Mouse (Mus musculus) bone marrow macrophage, adult 2 months (primary cell): ENCODE measurements around the gene Il1f10.

Source experiments
- CTCF ChIP-seq: IDR thresholded peaks from 2 replicates; pipeline ENCODE4 v1.5.1; 2012; ENCODE audit warnings: low read depth, mild to moderate bottlenecking, low read length, moderate library complexity
- POLR2A ChIP-seq: IDR thresholded peaks from 2 replicates; pipeline ENCODE4 v1.6.1; 2012; ENCODE audit warnings: mild to moderate bottlenecking, low read depth, low read length, borderline replicate concordance

GRCm38 (mm10) chr2:24273619-24274018 lies 17.4 kb upstream of the Il1f10 start:
- TF ChIP-seq POLR2A, result no peak
- TF ChIP-seq CTCF, result no peak
